Mouse (Mus musculus) heart, postnatal 0 days (tissue): ENCODE results near the gene Gm42957.

Source experiments
- CTCF ChIP-seq: IDR thresholded peaks from 2 replicates; pipeline ENCODE4 v1.5.1; 2016; ENCODE audit warnings: antibody characterized with exemption, control low read depth, low read depth
- EP300 ChIP-seq: IDR thresholded peaks from 2 replicates; pipeline ENCODE4 v1.6.1; 2016; ENCODE audit warnings: antibody characterized with exemption, low read depth

GRCm38 (mm10) chr3:96684151-96684821, 49.0 kb downstream of the Gm42957 start:
- TF ChIP-seq CTCF = no peak
- TF ChIP-seq EP300 = no peak
